22 mouse cellular contexts compared by ENCODE assay signal in the genomic region with DNA sequence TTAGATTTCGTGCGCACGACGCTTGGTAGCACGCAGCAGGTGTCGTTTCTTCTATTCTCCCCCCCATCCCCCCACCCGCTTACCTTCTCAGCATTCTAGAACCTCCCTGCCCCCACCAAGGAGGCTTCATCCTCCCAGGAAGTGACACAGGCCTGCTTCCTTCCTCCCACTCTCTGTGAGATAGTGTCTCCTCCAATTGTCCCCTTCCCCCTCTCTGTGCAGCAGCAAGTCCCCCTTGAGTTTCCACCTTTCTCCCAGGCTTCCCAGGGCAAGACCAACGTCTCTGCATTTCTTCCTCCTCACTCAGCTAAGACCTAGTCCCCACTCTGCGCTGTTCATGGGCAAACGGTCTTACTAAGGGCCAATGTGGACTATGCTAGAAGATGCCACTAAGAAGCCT. TPM values are rescaled to one million over a fixed set of nuclear protein-coding genes. Genes with fewer than 3 reads are reported as not detected.
A peak's percentile ranks its signal among the peaks of the same experiment; 100 is the strongest.
DNase-seq lines count a peak whose midpoint lies in the region; ATAC-seq lines count a peak whose summit lies in the region.
"Had no signal": no experiment of that assay in that cellular context is flagged by ENCODE, and none has a peak within 500 bp of the region (broad histone marks: within the 10 kb centered on the region; RNA-seq: fewer than 3 reads in every experiment).

No protein-coding gene starts in this region.

- 67% methylated on average over 10 of the region's 10 CpGs for WGBS in heart, embryonic 10.5 days
- WGBS in heart, embryonic 12.5 days, result 65% methylated on average over 10 of the region's 10 CpGs
- 43% methylated on average over 10 of the region's 10 CpGs for WGBS in liver, embryonic 13.5 days (ENCODE audit: insufficient replicate concordance)

- no peak overlapping the region for H3K4me2 ChIP-seq in heart, embryonic 12.5 days
- H3K4me2 ChIP-seq in liver, embryonic 13.5 days, result 0 out of 2 replicates have a peak overlapping the region, but pooled peaks have one; percentile 2
- H3K4me2 ChIP-seq: embryonic facial prominence, embryonic 15.5 days; hindbrain, embryonic 12.5 days; lung, embryonic 14.5 days; neural tube, embryonic 13.5 days had no signal

- H3K4me3 ChIP-seq in heart, embryonic 10.5 days, result no peak overlapping the region
- H3K4me3 ChIP-seq in heart, embryonic 12.5 days, result no peak overlapping the region
- no peak overlapping the region for H3K4me3 ChIP-seq in liver, embryonic 13.5 days (replicated peaks)
- H3K4me3 ChIP-seq: embryonic facial prominence, embryonic 15.5 days; forebrain, embryonic 10.5 days; hindbrain, embryonic 12.5 days; midbrain, embryonic 10.5 days; neural tube, embryonic 13.5 days had no signal

- H3K9me3 ChIP-seq in heart, embryonic 10.5 days, result no peaks in the 10 kb centered on the region
- H3K9me3 ChIP-seq in heart, embryonic 12.5 days (replicated peaks), result no peaks in the 10 kb centered on the region
- H3K9me3 ChIP-seq in liver, embryonic 13.5 days (replicated peaks), result no peaks in the 10 kb centered on the region
- H3K9me3 ChIP-seq: embryonic facial prominence, embryonic 15.5 days; forebrain, embryonic 10.5 days; hindbrain, embryonic 12.5 days; midbrain, embryonic 10.5 days; neural tube, embryonic 13.5 days had no signal

- ATAC-seq in heart, embryonic 12.5 days (ENCODE audit: insufficient number of reproducible peaks, low FRiP score), result no peak; the same call in 1 of the 2 replicates
- ATAC-seq in liver, embryonic 13.5 days (ENCODE audit: low read depth), result no peak
- ATAC-seq: intestine, embryonic 16.5 days had no signal

- no peaks in the 10 kb centered on the region for H3K27me3 ChIP-seq in heart, embryonic 10.5 days (ENCODE audit: insufficient read depth, poor library complexity, severe bottlenecking)
- H3K27me3 ChIP-seq in heart, embryonic 12.5 days (replicated peaks), result no peaks in the 10 kb centered on the region
- 0 out of 2 replicates have a peak, but pooled peaks cover 4% of the 10 kb centered on the region for H3K27me3 ChIP-seq in liver, embryonic 13.5 days
- H3K27me3 ChIP-seq: neural tube, embryonic 13.5 days had no signal

- H3K4me1 ChIP-seq in heart, embryonic 10.5 days, result peaks cover 37% of the 10 kb centered on the region
- H3K4me1 ChIP-seq in heart, embryonic 12.5 days (replicated peaks), result peaks cover 29% of the 10 kb centered on the region
- peaks cover 28% of the 10 kb centered on the region for H3K4me1 ChIP-seq in liver, embryonic 13.5 days (replicated peaks)

- H3K9ac ChIP-seq in heart, embryonic 12.5 days, result no peak overlapping the region
- no peak overlapping the region for H3K9ac ChIP-seq in liver, embryonic 13.5 days
- H3K9ac ChIP-seq: embryonic facial prominence, embryonic 15.5 days; hindbrain, embryonic 12.5 days; lung, embryonic 14.5 days; neural tube, embryonic 13.5 days had no signal

- no peak for DNase-seq in heart, embryonic 10.5 days (ENCODE audit: low spot score)
- DNase-seq in MEL-GATA-1-ER (ENCODE audit: extremely low read depth, low read depth), result peak; percentile 64
- DNase-seq in liver, embryonic 13.5 days, result no peak
- DNase-seq in thymus, postnatal 25 days, result peak; percentile 84
- no peak for DNase-seq in ovary, postnatal 14 days (ENCODE audit: low spot score)
- DNase-seq in natural killer cell, adult 2 months (ENCODE audit: low spot score in 2 of 2), result no peak
- no peak for DNase-seq in right cerebral cortex, adult 2 months (ENCODE audit: low spot score in 2 of 2)
- DNase-seq: cerebellum, adult 9-10 months; embryo, embryonic 11 days; gastrocnemius, postnatal 25 days; kidney, postnatal 10 days; lung, embryonic 14.5 days; lung, postnatal 4 days; right cerebral cortex, postnatal 25 days had no signal

- no peaks in the 10 kb centered on the region for H3K36me3 ChIP-seq in heart, embryonic 10.5 days
- H3K36me3 ChIP-seq in heart, embryonic 12.5 days, result no peaks in the 10 kb centered on the region
- H3K36me3 ChIP-seq in liver, embryonic 13.5 days, result no peaks in the 10 kb centered on the region
- H3K36me3 ChIP-seq: embryonic facial prominence, embryonic 15.5 days; forebrain, embryonic 10.5 days; hindbrain, embryonic 12.5 days; midbrain, embryonic 10.5 days; neural tube, embryonic 13.5 days had no signal

- H3K27ac ChIP-seq in heart, embryonic 10.5 days, result peak overlapping the region; percentile 72; the same call in 1 of the 2 replicates
- no peak overlapping the region for H3K27ac ChIP-seq in heart, embryonic 12.5 days (ENCODE audit: poor library complexity, severe bottlenecking)
- no peak overlapping the region for H3K27ac ChIP-seq in liver, embryonic 13.5 days
- H3K27ac ChIP-seq: embryonic facial prominence, embryonic 15.5 days; forebrain, embryonic 10.5 days; hindbrain, embryonic 12.5 days; midbrain, embryonic 10.5 days; neural tube, embryonic 13.5 days; stomach, postnatal 0 days had no signal

RNA-seq across cellular contexts. Expression of a gene that starts 8.9 kb away (rescaled TPM):
- 11.9 and 15.9 TPM in 2 replicates for polyA plus RNA-seq in heart, embryonic 10.5 days (2016; fragmentation: Nextera tagmentation; extraction: Ambion mirVana)
- 12.4 and 14.3 TPM in 2 replicates for polyA plus RNA-seq in heart, embryonic 12.5 days (2016; fragmentation: Nextera tagmentation; extraction: Ambion mirVana)
- polyA plus RNA-seq in liver, embryonic 13.5 days (2015; fragmentation: Nextera tagmentation; extraction: Ambion mirVana), result 2.6 and 2.8 TPM in 2 replicates

Comparison
In these comparisons a context has a peak if more than half of its experiments do, and no peak if none do; other contexts are left out.
1. DNase-seq: peak in MEL-GATA-1-ER (single experiment) and thymus, postnatal 25 days (single experiment); none in heart, embryonic 10.5 days (single experiment), liver, embryonic 13.5 days (single experiment), ovary, postnatal 14 days (single experiment), natural killer cell, adult 2 months (0 of 2) and right cerebral cortex, adult 2 months (0 of 2).